Mouse (Mus musculus): ENCODE results near the gene Btbd35f13. TPM values are rescaled to one million over a fixed set of nuclear protein-coding genes. Genes with fewer than 3 reads are reported as not detected.

The Btbd35f13 gene
- not detected for polyA plus RNA-seq (2017; shearing (Covaris generic))

GRCm38 (mm10) chrX:33656872-33657271 lies at the start of gene Btbd35f13:
Gene Btbd35f13, plus strand, starts transcription at chrX:33657172.

GRCm38 (mm10) chrX:33702249-33702648 lies 45.3 kb downstream of the Btbd35f13 start, which contains the start of gene Btbd35f14:
Gene Btbd35f14, minus strand, starts transcription at chrX:33702349.

Other genes starting within 250 kb of the Btbd35f13 start
- not detected for gene Btbd35f15, start 79.9 kb upstream of the Btbd35f13 start, polyA plus RNA-seq (2017; shearing (Covaris generic))
- not detected for gene Btbd35f14, start 45.2 kb downstream of the Btbd35f13 start, polyA plus RNA-seq (2017; shearing (Covaris generic))